Mouse (Mus musculus) adrenal gland, postnatal 14 days (tissue): ENCODE results near the gene Ddx11. TPM values are rescaled to one million over a fixed set of nuclear protein-coding genes. Genes with fewer than 3 reads are reported as not detected.

Source experiments
- DNase-seq: peaks from one replicate; pipeline ENCODE4 v3.0.0; 2021; ENCODE audit warnings: mixed read lengths
- long read RNA-seq, 2 experiments: library from polyadenylated mRNA; stranded (forward); transcript quantifications; one replicate each; pipeline ENCODE4 v2.0.0; 2021
- total RNA-seq: library from RNA; stranded (reverse); gene quantifications from 2 replicates; pipeline ENCODE4 v1.2.3, GENCODE M21; 2021

Ddx11 gene
- 6.2 and 6.6 TPM in 2 replicates for total RNA-seq
- long read RNA-seq, experiment 1, full-length matches to known transcripts, result 7 of 13 reads
- long read RNA-seq, experiment 1, partial matches to known transcripts, result 0 of 13 reads
- long read RNA-seq, experiment 1, other reads (novel, unspliced or antisense), result 6 of 13 reads
- long read RNA-seq, experiment 2, full-length matches to known transcripts, result 3 of 10 reads
- long read RNA-seq, experiment 2, partial matches to known transcripts, result 1 of 10 reads
- long read RNA-seq, experiment 2, other reads (novel, unspliced or antisense), result 6 of 10 reads

GRCm38 (mm10) chr17:66123066-66123815, at the start of gene Ddx11:
Ddx11 (plus strand) TSS chr17:66123520.
- peak; percentile 96 for DNase-seq

- no peak for DNase-seq
These were observed 49.3 kb upstream of the Ddx11 start for GRCm38 (mm10) chr17:66073971-66074370.

GRCm38 (mm10) chr17:66075827-66076173, 47.5 kb upstream of the Ddx11 start:
- no peak for DNase-seq

- DNase-seq, result peak; percentile 62
These were observed 47.0 kb upstream of the Ddx11 start for GRCm38 (mm10) chr17:66076174-66076927.

GRCm38 (mm10) chr17:66076934-66077333, 46.4 kb upstream of the Ddx11 start, which contains the start of gene Ankrd12:
Ankrd12 (minus strand) TSS chr17:66077089.
- peak; percentile 98 for DNase-seq

GRCm38 (mm10) chr17:66077437-66077850, 45.9 kb upstream of the Ddx11 start:
- no peak for DNase-seq

GRCm38 (mm10) chr17:66084486-66084885, 38.8 kb upstream of the Ddx11 start:
- DNase-seq, result no peak

- DNase-seq, result no peak
These were observed 38.3 kb upstream of the Ddx11 start for GRCm38 (mm10) chr17:66085038-66085437.

- DNase-seq, result no peak
These were observed 33.1 kb upstream of the Ddx11 start for GRCm38 (mm10) chr17:66090251-66090650.

- no peak for DNase-seq
These were observed 31.9 kb upstream of the Ddx11 start for GRCm38 (mm10) chr17:66091392-66091791.

GRCm38 (mm10) chr17:66092065-66092464, 31.3 kb upstream of the Ddx11 start:
- DNase-seq, result no peak

- DNase-seq, result no peak
These were observed 30.7 kb upstream of the Ddx11 start for GRCm38 (mm10) chr17:66092664-66093063.

GRCm38 (mm10) chr17:66100566-66101379, 22.5 kb upstream of the Ddx11 start:
- DNase-seq, result peak; percentile 6

GRCm38 (mm10) chr17:66101380-66102330, 21.7 kb upstream of the Ddx11 start, which contains the start of gene Ndufv2:
Ndufv2 (minus strand) TSS chr17:66101559.
- peak; percentile 97 for DNase-seq

GRCm38 (mm10) chr17:66104076-66104475, 19.2 kb upstream of the Ddx11 start:
- no peak for DNase-seq

GRCm38 (mm10) chr17:66106601-66107267, 16.6 kb upstream of the Ddx11 start:
- DNase-seq, result peak; percentile 85

GRCm38 (mm10) chr17:66107466-66107865, 15.9 kb upstream of the Ddx11 start:
- DNase-seq, result no peak

- no peak for DNase-seq
These were observed 15.1 kb upstream of the Ddx11 start for GRCm38 (mm10) chr17:66108198-66108597.

GRCm38 (mm10) chr17:66110746-66111145, 12.6 kb upstream of the Ddx11 start:
- peak; percentile 29 for DNase-seq

GRCm38 (mm10) chr17:66111402-66111959, 11.8 kb upstream of the Ddx11 start, which contains the start of gene Washc1:
Washc1 (plus strand) TSS chr17:66111545.
- peak; percentile 95 for DNase-seq
